8 mouse cellular contexts compared by ENCODE assay signal in the genomic region with DNA sequence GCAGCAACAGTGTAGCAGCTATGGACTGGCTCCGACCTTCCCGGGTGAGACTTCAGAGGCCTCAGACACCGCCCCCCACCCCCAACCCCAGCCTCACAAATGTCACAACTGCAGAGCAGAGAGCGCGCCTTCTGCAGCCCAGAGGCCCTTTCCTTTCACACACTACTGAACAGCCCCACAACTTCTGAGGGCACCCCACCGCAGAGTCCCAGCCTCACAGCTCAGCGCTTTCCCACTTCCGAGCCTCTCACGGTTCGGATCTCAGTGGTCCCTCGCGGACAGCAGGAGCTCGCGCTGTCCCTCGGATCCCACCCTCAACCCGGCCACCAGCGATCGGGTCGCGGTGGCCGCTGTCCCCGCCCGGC. TPM values are rescaled to one million over a fixed set of nuclear protein-coding genes. Genes with fewer than 3 reads are reported as not detected.
DNase-seq lines count a peak whose midpoint lies in the region; ATAC-seq lines count a peak whose summit lies in the region.

No protein-coding gene starts in this region.

- no peaks in the 10 kb centered on the region for H3K9me3 ChIP-seq in heart, embryonic 16.5 days (replicated peaks; ENCODE audit: control insufficient read depth, low read length)
- no peaks in the 10 kb centered on the region for H3K9me3 ChIP-seq in limb, embryonic 13.5 days
- no peaks in the 10 kb centered on the region for H3K9me3 ChIP-seq in neural tube, embryonic 12.5 days

- H3K27me3 ChIP-seq in heart, embryonic 16.5 days (ENCODE audit: control insufficient read depth, insufficient read depth, low read length), result no peaks in the 10 kb centered on the region
- H3K27me3 ChIP-seq in limb, embryonic 13.5 days, result no peaks in the 10 kb centered on the region
- H3K27me3 ChIP-seq in neural tube, embryonic 12.5 days (replicated peaks), result no peaks in the 10 kb centered on the region

- H3K4me1 ChIP-seq in heart, embryonic 16.5 days (ENCODE audit: control insufficient read depth, insufficient read depth, low read length), result peaks cover 52% of the 10 kb centered on the region
- peaks cover 49% of the 10 kb centered on the region for H3K4me1 ChIP-seq in limb, embryonic 13.5 days
- peaks cover 34% of the 10 kb centered on the region for H3K4me1 ChIP-seq in neural tube, embryonic 12.5 days

- peak overlapping the region; percentile 99 for H3K9ac ChIP-seq in heart, embryonic 16.5 days (ENCODE audit: low read length)
- peak overlapping the region; percentile 85 for H3K9ac ChIP-seq in limb, embryonic 13.5 days
- peak overlapping the region; percentile 79 for H3K9ac ChIP-seq in neural tube, embryonic 12.5 days

- H3K27ac ChIP-seq in heart, embryonic 16.5 days (ENCODE audit: low read length), result peak overlapping the region; percentile 91
- H3K27ac ChIP-seq in limb, embryonic 13.5 days, result peak overlapping the region; percentile 98
- peak overlapping the region; percentile 50; the same call in 1 of the 2 replicates for H3K27ac ChIP-seq in neural tube, embryonic 12.5 days

- under 1% methylated on average over 23 of the region's 23 CpGs for WGBS in heart, embryonic 16.5 days
- WGBS in limb, embryonic 13.5 days, result under 1% methylated on average over 23 of the region's 23 CpGs
- WGBS in neural tube, embryonic 12.5 days, result under 1% methylated on average over 23 of the region's 23 CpGs

- peak; percentile 25 for ATAC-seq in heart, embryonic 16.5 days (replicated peaks; ENCODE audit: extremely low read depth, insufficient read depth, low FRiP score)
- ATAC-seq in erythroblast, adult 5-6 weeks (replicated peaks; ENCODE audit: low FRiP score, poor library complexity, severe bottlenecking), result peak; percentile 5; the same call in 1 of the 2 replicates
- peak; percentile 40 for ATAC-seq in limb, embryonic 13.5 days (ENCODE audit: low FRiP score, low read depth)
- peak; percentile 52 for ATAC-seq in neural tube, embryonic 12.5 days (ENCODE audit: low FRiP score, low read depth)

- no peak for DNase-seq in heart, adult 11 months
- peak; percentile 41 for DNase-seq in ES-CJ7 (ENCODE audit: low read depth, low spot score)
- DNase-seq in urinary bladder, postnatal 36 days (ENCODE audit: low spot score in 2 of 2), result no peak
- DNase-seq in layer of hippocampus, postnatal 14 days (ENCODE audit: low spot score in 2 of 2), result no peak

- no peaks in the 10 kb centered on the region for H3K36me3 ChIP-seq in heart, embryonic 16.5 days (ENCODE audit: control insufficient read depth, insufficient read depth)
- H3K36me3 ChIP-seq in limb, embryonic 13.5 days, result 0 out of 2 replicates have a peak, but pooled peaks cover 3% of the 10 kb centered on the region
- H3K36me3 ChIP-seq in neural tube, embryonic 12.5 days, result no peaks in the 10 kb centered on the region

- H3K4me3 ChIP-seq in heart, embryonic 16.5 days (ENCODE audit: low read length), result peak overlapping the region; percentile 94
- peak overlapping the region; percentile 79 for H3K4me3 ChIP-seq in limb, embryonic 13.5 days
- peak overlapping the region; percentile 85 for H3K4me3 ChIP-seq in neural tube, embryonic 12.5 days

- peak overlapping the region; percentile 84 for H3K4me2 ChIP-seq in heart, embryonic 16.5 days (ENCODE audit: low read depth, low read length)
- H3K4me2 ChIP-seq in limb, embryonic 13.5 days (replicated peaks), result peak overlapping the region; percentile 87
- peak overlapping the region; percentile 87 for H3K4me2 ChIP-seq in neural tube, embryonic 12.5 days (replicated peaks)

RNA-seq across cellular contexts. Expression of a gene that starts 6.3 kb away (rescaled TPM):
- 54.1 and 59.6 TPM in 2 replicates for polyA plus RNA-seq in heart, embryonic 16.5 days (2015; fragmentation: Nextera tagmentation; extraction: Ambion mirVana)
- 110 and 113 TPM in 2 replicates for total RNA-seq in erythroblast, adult 5-6 weeks (2015; ENCODE audit: low replicate concordance)
- 22.4 and 27.5 TPM in 2 replicates for total RNA-seq in erythroblast, adult 5-6 weeks (2017; ENCODE audit: low replicate concordance)
- polyA plus RNA-seq in limb, embryonic 13.5 days (2015; fragmentation: Nextera tagmentation; extraction: Ambion mirVana), result 56.7 and 57.8 TPM in 2 replicates
- polyA plus RNA-seq in neural tube, embryonic 12.5 days (2016; fragmentation: Nextera tagmentation; extraction: Ambion mirVana), result 28.2 and 28.3 TPM in 2 replicates
- 10 to 100 TPM; 23.4 to 25.8 TPM for total RNA-seq in layer of hippocampus, postnatal 14 days (2021)

RNA-seq across cellular contexts. Expression of a gene that starts 18.1 kb away (rescaled TPM):
- polyA plus RNA-seq in heart, embryonic 16.5 days (2015; fragmentation: Nextera tagmentation; extraction: Ambion mirVana), result 16.2 and 18.5 TPM in 2 replicates
- 7.7 and 29.2 TPM in 2 replicates for total RNA-seq in erythroblast, adult 5-6 weeks (2015; ENCODE audit: low replicate concordance)
- 18.1 and 18.5 TPM in 2 replicates for total RNA-seq in erythroblast, adult 5-6 weeks (2017; ENCODE audit: low replicate concordance)
- 23.7 and 25.2 TPM in 2 replicates for polyA plus RNA-seq in limb, embryonic 13.5 days (2015; fragmentation: Nextera tagmentation; extraction: Ambion mirVana)
- polyA plus RNA-seq in neural tube, embryonic 12.5 days (2016; fragmentation: Nextera tagmentation; extraction: Ambion mirVana), result 10.5 and 13.6 TPM in 2 replicates
- total RNA-seq in layer of hippocampus, postnatal 14 days (2021), result 10 to 100 TPM; 65.6 to 66.1 TPM

RNA-seq across cellular contexts. Expression of a gene that starts 39.5 kb away (rescaled TPM):
- polyA plus RNA-seq in heart, embryonic 16.5 days (2015; fragmentation: Nextera tagmentation; extraction: Ambion mirVana), result 56.4 and 61.6 TPM in 2 replicates
- total RNA-seq in erythroblast, adult 5-6 weeks (2015; ENCODE audit: low replicate concordance), result 19.0 and 23.4 TPM in 2 replicates
- total RNA-seq in erythroblast, adult 5-6 weeks (2017; ENCODE audit: low replicate concordance), result 3.5 and 5.7 TPM in 2 replicates
- 82.3 and 88.6 TPM in 2 replicates for polyA plus RNA-seq in limb, embryonic 13.5 days (2015; fragmentation: Nextera tagmentation; extraction: Ambion mirVana)
- 45.7 and 46.1 TPM in 2 replicates for polyA plus RNA-seq in neural tube, embryonic 12.5 days (2016; fragmentation: Nextera tagmentation; extraction: Ambion mirVana)
- 10 to 100 TPM; 24.9 to 28.8 TPM for total RNA-seq in layer of hippocampus, postnatal 14 days (2021)

RNA-seq across cellular contexts. Expression of a gene that starts 39.5 kb away (rescaled TPM):
- polyA plus RNA-seq in heart, embryonic 16.5 days (2015; fragmentation: Nextera tagmentation; extraction: Ambion mirVana), result 20.7 and 20.8 TPM in 2 replicates
- 18.6 and 20.7 TPM in 2 replicates for total RNA-seq in erythroblast, adult 5-6 weeks (2015; ENCODE audit: low replicate concordance)
- total RNA-seq in erythroblast, adult 5-6 weeks (2017; ENCODE audit: low replicate concordance), result 14.4 and 16.6 TPM in 2 replicates
- 38.2 and 42.9 TPM in 2 replicates for polyA plus RNA-seq in limb, embryonic 13.5 days (2015; fragmentation: Nextera tagmentation; extraction: Ambion mirVana)
- 33.1 and 34.8 TPM in 2 replicates for polyA plus RNA-seq in neural tube, embryonic 12.5 days (2016; fragmentation: Nextera tagmentation; extraction: Ambion mirVana)
- 10 to 100 TPM; 34.8 to 35.9 TPM for total RNA-seq in layer of hippocampus, postnatal 14 days (2021)
